Mouse (Mus musculus): ENCODE measurements around the gene 2210016L21Rik. TPM values are rescaled to one million over a fixed set of nuclear protein-coding genes. Genes with fewer than 3 reads are reported as not detected.

2210016L21Rik gene
- polyA plus RNA-seq, 1 experiment from 2014 or later, result 55.6 TPM

DNA sequence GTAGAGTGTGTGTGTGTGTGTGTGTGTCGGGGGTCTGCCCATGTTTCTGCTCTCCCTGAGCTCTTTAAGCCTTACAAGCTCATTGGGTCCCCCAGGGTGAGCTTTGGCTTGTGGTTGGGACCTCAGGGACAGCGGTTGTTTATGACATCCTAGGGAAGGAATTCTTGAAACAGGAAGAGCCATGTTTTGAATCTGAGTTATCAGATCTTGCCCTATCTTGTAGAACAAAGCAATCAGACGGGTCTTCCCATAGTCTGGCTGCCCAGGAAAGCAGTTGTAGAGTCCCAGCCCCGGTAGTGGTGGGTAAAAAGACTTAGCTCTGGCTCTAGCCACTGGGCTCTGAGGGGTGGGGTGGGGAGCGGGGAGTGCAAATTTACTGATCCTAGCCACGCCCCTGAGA is 55.4 kb downstream of the 2210016L21Rik start:
- no peaks in the 10 kb centered on the region for H3K36me3 ChIP-seq (ENCODE audit: control insufficient read depth, insufficient read depth)
- H3K4me1 ChIP-seq (replicated peaks; ENCODE audit: control insufficient read depth, insufficient read depth, low read length), result no peaks in the 10 kb centered on the region
- H3K27ac ChIP-seq (ENCODE audit: low read depth, low read length), result no peak overlapping the region
- H3K9me3 ChIP-seq (ENCODE audit: control insufficient read depth), result no peaks in the 10 kb centered on the region
- ATAC-seq, result no peak
- no peaks in the 10 kb centered on the region for H3K27me3 ChIP-seq (replicated peaks; ENCODE audit: control insufficient read depth, insufficient read depth, low read length)
- 59% methylated on average over 6 of the region's 6 CpGs for WGBS
- H3K4me2 ChIP-seq (replicated peaks; ENCODE audit: low read depth), result no peak overlapping the region
- no peak overlapping the region for H3K4me3 ChIP-seq (ENCODE audit: low read depth, low read length)
- no peak for TF ChIP-seq CTCF (IDR thresholded peaks at IDR 0.05; ENCODE audit: low read depth)
- H3K9ac ChIP-seq (ENCODE audit: low read depth, low read length), result no peak overlapping the region

Other genes starting within 250 kb of the 2210016L21Rik start
- 3.7 and 4.2 TPM in 2 replicates for gene Tchp, start 234.4 kb upstream of the 2210016L21Rik start, polyA plus RNA-seq (2015; fragmentation: Nextera tagmentation; extraction: Ambion mirVana)
- gene Ankrd13a, start 167.5 kb upstream of the 2210016L21Rik start, polyA plus RNA-seq (2015; fragmentation: Nextera tagmentation; extraction: Ambion mirVana), result 59.7 and 61.9 TPM in 2 replicates
- 13.8 and 17.8 TPM in 2 replicates for gene Git2, start 166.6 kb upstream of the 2210016L21Rik start, polyA plus RNA-seq (2015; fragmentation: Nextera tagmentation; extraction: Ambion mirVana)
- 59.0 and 60.5 TPM in 2 replicates for gene 1500011B03Rik, start 118.7 kb upstream of the 2210016L21Rik start, polyA plus RNA-seq (2015; fragmentation: Nextera tagmentation; extraction: Ambion mirVana)
- not detected in 2 replicates for gene 4930519G04Rik, start 88.5 kb upstream of the 2210016L21Rik start, polyA plus RNA-seq (2015; fragmentation: Nextera tagmentation; extraction: Ambion mirVana)
- 0.08 TPM in 1 of 2 replicates, not detected in the other for gene Gm9936, start 83.5 kb upstream of the 2210016L21Rik start, polyA plus RNA-seq (2015; fragmentation: Nextera tagmentation; extraction: Ambion mirVana)
- gene Oasl2, start 45.2 kb upstream of the 2210016L21Rik start, polyA plus RNA-seq (2015; fragmentation: Nextera tagmentation; extraction: Ambion mirVana), result 78.7 and 88.6 TPM in 2 replicates
- 20.1 and 25.5 TPM in 2 replicates for gene Oasl1, start 18.9 kb upstream of the 2210016L21Rik start, polyA plus RNA-seq (2015; fragmentation: Nextera tagmentation; extraction: Ambion mirVana)
- 15.9 and 16.1 TPM in 2 replicates for gene Hnf1a, start 28.9 kb downstream of the 2210016L21Rik start, polyA plus RNA-seq (2015; fragmentation: Nextera tagmentation; extraction: Ambion mirVana)
- gene Sppl3, start 69.0 kb downstream of the 2210016L21Rik start, polyA plus RNA-seq (2015; fragmentation: Nextera tagmentation; extraction: Ambion mirVana), result 19.5 and 20.8 TPM in 2 replicates
- 13.8 and 17.0 TPM in 2 replicates for gene Gm10401, start 156.1 kb downstream of the 2210016L21Rik start, polyA plus RNA-seq (2015; fragmentation: Nextera tagmentation; extraction: Ambion mirVana)
- gene Acads, start 177.2 kb downstream of the 2210016L21Rik start, polyA plus RNA-seq (2015; fragmentation: Nextera tagmentation; extraction: Ambion mirVana), result 100 and 113 TPM in 2 replicates
- 10.1 and 12.2 TPM in 2 replicates for gene Unc119b, start 192.8 kb downstream of the 2210016L21Rik start, polyA plus RNA-seq (2015; fragmentation: Nextera tagmentation; extraction: Ambion mirVana)
- gene Mlec, start 216.0 kb downstream of the 2210016L21Rik start, polyA plus RNA-seq (2015; fragmentation: Nextera tagmentation; extraction: Ambion mirVana), result 56.7 and 59.7 TPM in 2 replicates

All from intestine, postnatal 0 days (tissue).